Mouse (Mus musculus) lung, embryonic 16.5 days (tissue): ENCODE results near the gene Tex9. TPM values are rescaled to one million over a fixed set of nuclear protein-coding genes. Genes with fewer than 3 reads are reported as not detected.
A peak's percentile ranks its signal among the peaks of the same experiment; 100 is the strongest.
"Not testable (repeated sequence)": the region's sequence is repeated elsewhere in the genome, so short reads cannot be mapped to it uniquely, and the experiment has no call there.

Experiments
- ATAC-seq: fragments of 200-750 bp; cut with Nextera tagmentation; 2 replicates; pipeline ENCODE4 v1.8.0; 2017; ENCODE audit warnings: low read depth, mild to moderate bottlenecking, moderate library complexity
- H3K27ac ChIP-seq: fragments of 300-500 bp; sonication (generic); 2 replicates; pipeline ENCODE4 v1.5.1; 2014; ENCODE audit warnings: mild to moderate bottlenecking, control low read depth, low read length
- H3K27me3 ChIP-seq: fragments of 300-500 bp; sonication (generic); 2 replicates; pipeline ENCODE4 v1.6.1; 2014; ENCODE audit warnings: low read depth, low read length, mixed read lengths; ENCODE audit not compliant: control insufficient read depth, insufficient read depth
- H3K36me3 ChIP-seq: fragments of 300-500 bp; sonication (generic); 2 replicates; pipeline ENCODE4 v1.6.1; 2014; ENCODE audit warnings: low read length; ENCODE audit not compliant: control insufficient read depth, insufficient read depth
- H3K4me1 ChIP-seq: fragments of 300-500 bp; sonication (generic); replicated peaks from 2 replicates; pipeline ENCODE4 v1.6.1; 2014; ENCODE audit warnings: low read length, mixed read lengths; ENCODE audit not compliant: control insufficient read depth, insufficient read depth
- H3K4me2 ChIP-seq: fragments of 300-500 bp; sonication (generic); 2 replicates; pipeline ENCODE4 v1.6.1; 2014; ENCODE audit warnings: low read depth, low read length, control low read depth
- H3K4me3 ChIP-seq: fragments of 300-500 bp; sonication (generic); 2 replicates; pipeline ENCODE4 v1.5.1; 2014; ENCODE audit warnings: mild to moderate bottlenecking, low read length, control low read depth
- H3K9ac ChIP-seq: fragments of 300-500 bp; sonication (generic); 2 replicates; pipeline ENCODE4 v1.6.1; 2014; ENCODE audit warnings: low read length, control low read depth
- H3K9me3 ChIP-seq: fragments of 300-500 bp; sonication (generic); 2 replicates; pipeline ENCODE4 v1.6.1; 2016; ENCODE audit warnings: low read length; ENCODE audit not compliant: control insufficient read depth
- WGBS: fragments of 180-500 bp; shearing (Covaris S2); extraction: QIAGEN DNeasy Blood & Tissue Kit; methylation state at CpG from one replicate; pipeline ENCODE4 v1.1.7; 2014; 5-methylcytosine and 5-hydroxymethylcytosine counted together
- polyA plus RNA-seq: library from polyadenylated mRNA; unstranded; fragments of >200 nt; fragmentation: Nextera tagmentation; extraction: Ambion mirVana; gene quantifications from 2 replicates; pipeline ENCODE4 v1.2.1, GENCODE M21; 2015

Gene Tex9
- polyA plus RNA-seq, 1 experiment from 2014 or later, result 26.5 TPM

- H3K9ac ChIP-seq, result no peak overlapping the region
- H3K27ac ChIP-seq, result no peak overlapping the region
- no peak overlapping the region for H3K4me3 ChIP-seq
- H3K4me2 ChIP-seq, result no peak overlapping the region
- H3K36me3 ChIP-seq, result no peaks in the 10 kb centered on the region
- H3K9me3 ChIP-seq, result no peaks in the 10 kb centered on the region
- H3K4me1 ChIP-seq, result no peaks in the 10 kb centered on the region; the same call in 1 of the 2 replicates
- H3K27me3 ChIP-seq, result no peaks in the 10 kb centered on the region
- no peak for ATAC-seq
- WGBS, result 26% methylated on average over 15 of the region's 15 CpGs
These were observed 82.4 kb downstream of the Tex9 start for GRCm38 (mm10) chr9:72409381-72410225.

GRCm38 (mm10) chr9:72408131-72408586, 83.9 kb downstream of the Tex9 start:
- WGBS, result 10% methylated on average over 12 of the region's 12 CpGs
- peak; percentile 75; the same call in 1 of the 2 replicates for ATAC-seq
- no peaks in the 10 kb centered on the region for H3K36me3 ChIP-seq
- peak overlapping the region; percentile 68 for H3K4me2 ChIP-seq
- H3K4me3 ChIP-seq, result peak overlapping the region; percentile 51
- H3K27me3 ChIP-seq, result no peaks in the 10 kb centered on the region
- no peaks in the 10 kb centered on the region; the same call in 1 of the 2 replicates for H3K4me1 ChIP-seq
- peak overlapping the region; percentile 67 for H3K9ac ChIP-seq
- H3K27ac ChIP-seq, result no peak overlapping the region
- no peaks in the 10 kb centered on the region for H3K9me3 ChIP-seq

- Histone ChIP-seq H3K9ac (no peak overlapping the region), H3K4me1 (no peaks in the 10 kb centered on the region; the same call in 1 of the 2 replicates), H3K27ac (no peak overlapping the region), H3K27me3 (no peaks in the 10 kb centered on the region), H3K9me3 (no peaks in the 10 kb centered on the region), H3K4me2 (no peak overlapping the region), H3K4me3 (no peak overlapping the region), H3K36me3 (no peaks in the 10 kb centered on the region)
- ATAC-seq, result no peak
- whole genome bisulfite sequencing, result 76% methylated on average over 9 of the region's 9 CpGs
These were observed 86.0 kb downstream of the Tex9 start for GRCm38 (mm10) chr9:72405882-72406638.

DNA sequence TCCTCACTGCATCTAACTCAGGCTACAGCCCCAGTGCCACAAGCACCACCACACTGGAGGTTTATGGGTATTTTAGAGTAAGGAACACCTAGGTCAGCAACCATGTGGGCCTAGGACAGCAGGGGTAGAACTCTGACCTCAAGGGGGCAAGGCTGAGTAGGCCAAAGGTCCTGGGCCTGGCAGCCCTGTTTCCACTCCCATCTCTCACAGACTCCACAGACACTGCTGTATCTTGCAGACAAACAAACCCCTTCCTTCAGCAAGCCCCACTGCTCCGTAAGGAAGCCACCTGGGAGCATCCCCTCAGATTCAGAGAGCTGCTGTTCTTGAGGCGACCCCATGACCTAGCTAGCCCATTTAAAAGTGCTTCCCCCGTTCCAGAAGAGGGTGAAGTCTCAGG, 87.1 kb downstream of the Tex9 start:
- no peaks in the 10 kb centered on the region for H3K9me3 ChIP-seq
- H3K27me3 ChIP-seq, result no peaks in the 10 kb centered on the region
- WGBS, result 74% methylated on average over 3 of the region's 3 CpGs
- H3K4me1 ChIP-seq, result no peaks in the 10 kb centered on the region; the same call in 1 of the 2 replicates
- H3K9ac ChIP-seq, result no peak overlapping the region
- no peak overlapping the region for H3K4me2 ChIP-seq
- ATAC-seq, result no peak
- no peak overlapping the region for H3K27ac ChIP-seq
- H3K4me3 ChIP-seq, result no peak overlapping the region
- no peaks in the 10 kb centered on the region for H3K36me3 ChIP-seq

DNA sequence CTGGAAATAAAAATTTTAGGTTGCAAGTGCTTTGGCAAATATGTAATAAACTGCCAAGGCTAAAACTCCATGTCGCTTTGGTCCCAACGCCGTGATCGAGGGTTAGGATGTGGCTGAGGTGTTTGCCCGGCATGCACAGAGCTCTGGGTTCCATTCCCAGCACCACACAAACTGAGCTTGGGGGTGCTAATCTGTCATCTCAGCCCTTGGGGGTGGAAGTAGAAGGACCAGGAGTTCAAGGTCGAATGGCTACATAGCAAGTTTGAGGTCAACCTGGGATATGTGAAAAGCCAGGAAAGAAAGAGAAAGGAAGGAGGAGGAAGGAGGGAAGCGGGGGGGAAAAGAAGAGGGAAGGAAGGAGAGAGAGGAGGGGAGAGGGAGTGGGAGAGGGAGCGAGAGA, 87.6 kb downstream of the Tex9 start:
- no peak overlapping the region for H3K4me2 ChIP-seq
- no peak overlapping the region for H3K9ac ChIP-seq
- H3K36me3 ChIP-seq, result no peaks in the 10 kb centered on the region
- H3K4me3 ChIP-seq, result no peak overlapping the region
- ATAC-seq, result no peak
- no peak overlapping the region for H3K27ac ChIP-seq
- H3K9me3 ChIP-seq, result no peaks in the 10 kb centered on the region
- no peaks in the 10 kb centered on the region; the same call in 1 of the 2 replicates for H3K4me1 ChIP-seq
- 82% methylated on average over 8 of the region's 8 CpGs for WGBS
- H3K27me3 ChIP-seq, result no peaks in the 10 kb centered on the region

- Histone ChIP-seq H3K9me3 (no peaks in the 10 kb centered on the region), H3K4me3 (no peak overlapping the region), H3K4me2 (no peak overlapping the region), H3K27ac (no peak overlapping the region), H3K27me3 (no peaks in the 10 kb centered on the region), H3K9ac (no peak overlapping the region), H3K4me1 (no peaks in the 10 kb centered on the region; the same call in 1 of the 2 replicates), H3K36me3 (no peaks in the 10 kb centered on the region)
- ATAC-seq, result no peak
- 71% methylated on average over 6 of the region's 6 CpGs for WGBS
These were observed 88.6 kb downstream of the Tex9 start for GRCm38 (mm10) chr9:72403421-72403820.

GRCm38 (mm10) chr9:72401769-72402168, 90.2 kb downstream of the Tex9 start:
- 73% methylated on average over 4 of the region's 4 CpGs for WGBS
- H3K9ac ChIP-seq, H3K4me3 ChIP-seq, H3K36me3 ChIP-seq, ATAC-seq, H3K27ac ChIP-seq, H3K27me3 ChIP-seq, H3K9me3 ChIP-seq, H3K4me1 ChIP-seq, H3K4me2 ChIP-seq: not testable (repeated sequence)
